Mouse (Mus musculus): ENCODE measurements around the gene Mios. TPM values are rescaled to one million over a fixed set of nuclear protein-coding genes. Genes with fewer than 3 reads are reported as not detected.

The Mios gene
- polyA plus RNA-seq (2016; fragmentation: Nextera tagmentation; extraction: Ambion mirVana): 26.8 and 28.6 TPM in 2 replicates

DNA sequence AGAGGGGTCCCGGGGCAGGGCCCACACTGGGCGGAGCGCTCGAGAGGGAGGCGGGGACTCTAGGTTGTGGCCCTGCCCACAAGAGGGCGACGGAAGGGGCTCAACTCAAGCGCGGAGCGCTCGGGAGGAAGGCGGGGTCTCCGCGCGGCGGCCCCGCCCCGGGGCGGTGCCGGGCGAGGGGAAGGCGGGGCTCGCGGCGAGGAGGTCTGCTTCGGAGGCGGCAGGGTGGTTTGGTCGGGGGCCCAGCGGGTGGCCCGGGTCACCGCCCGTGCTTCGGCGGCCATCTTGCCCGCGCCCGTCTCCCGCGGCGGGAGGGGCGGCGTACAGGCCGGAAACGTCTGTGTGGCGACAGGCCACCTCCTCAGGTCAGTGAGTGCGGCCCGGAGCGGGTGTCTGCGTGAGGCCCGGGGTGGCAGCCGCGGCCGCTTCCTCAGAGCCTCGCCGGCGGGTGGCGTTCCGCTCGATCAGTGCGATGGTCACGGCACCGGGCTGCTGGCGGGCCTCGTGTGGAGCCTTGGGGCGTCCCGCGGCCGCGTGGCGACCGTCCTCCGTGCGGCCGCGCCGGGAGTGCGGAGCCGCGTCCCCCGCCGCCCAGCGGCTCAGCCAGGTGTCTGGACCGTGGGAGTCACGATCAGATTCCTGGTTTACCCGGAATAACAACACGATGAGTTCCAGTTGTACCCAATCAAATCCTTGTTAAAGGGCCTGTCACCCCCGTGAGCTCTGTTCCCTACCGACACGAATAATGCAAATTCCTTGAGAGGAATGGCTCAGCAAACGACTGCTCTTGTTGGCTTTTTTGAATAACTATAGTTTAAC lies at the start of gene Mios:
Gene Mios, plus strand, starts transcription at position 176 of the 819 bp plus-strand sequence.
- Histone ChIP-seq H3K4me1 (peaks cover 9% of the 10 kb centered on the region), H3K36me3 (replicated peaks) (peaks cover 16% of the 10 kb centered on the region), H3K4me3 (peak within 1 kb of the TSS; percentile 78), H3K27me3 (replicated peaks; ENCODE audit: low read depth, poor library complexity, severe bottlenecking) (no peaks in the 10 kb centered on the region), H3K9me3 (no peaks in the 10 kb centered on the region), H3K27ac (replicated peaks) (peak within 1 kb of the TSS; percentile 97)
- peak; percentile 97 for DNase-seq (ENCODE audit: low spot score)
- under 1% methylated on average over 90 of the region's 90 CpGs for WGBS

DNA sequence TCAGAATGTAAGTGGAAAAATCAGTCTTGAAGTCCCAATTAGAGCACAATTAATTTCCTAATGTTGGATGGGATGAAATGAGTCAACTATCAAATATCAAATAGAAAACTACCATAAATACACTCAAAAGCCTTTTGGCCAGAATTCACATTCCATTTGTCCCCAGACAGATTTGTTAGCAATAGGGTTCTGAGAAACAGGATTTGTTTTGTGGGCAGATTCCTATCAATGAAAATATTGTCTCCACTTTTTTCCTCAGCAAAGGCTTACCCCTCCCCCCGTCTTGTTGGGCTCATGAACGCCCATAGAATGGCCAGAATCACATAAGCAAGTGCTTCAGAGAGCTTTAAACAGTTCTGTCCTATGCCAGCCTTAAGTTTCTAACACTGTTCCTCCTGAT lies 49.0 kb upstream of the Mios start:
- H3K4me1 ChIP-seq: peaks cover 9% of the 10 kb centered on the region; the same call in 1 of the 2 replicates
- no peaks in the 10 kb centered on the region for H3K9me3 ChIP-seq
- WGBS: 62% methylated on average over 2 of the region's 2 CpGs
- H3K27ac ChIP-seq (replicated peaks): no peak overlapping the region
- no peaks in the 10 kb centered on the region for H3K36me3 ChIP-seq (replicated peaks)
- DNase-seq (ENCODE audit: low spot score): no peak
- H3K4me3 ChIP-seq: no peak overlapping the region
- H3K27me3 ChIP-seq (replicated peaks; ENCODE audit: low read depth, poor library complexity, severe bottlenecking): no peaks in the 10 kb centered on the region

DNA sequence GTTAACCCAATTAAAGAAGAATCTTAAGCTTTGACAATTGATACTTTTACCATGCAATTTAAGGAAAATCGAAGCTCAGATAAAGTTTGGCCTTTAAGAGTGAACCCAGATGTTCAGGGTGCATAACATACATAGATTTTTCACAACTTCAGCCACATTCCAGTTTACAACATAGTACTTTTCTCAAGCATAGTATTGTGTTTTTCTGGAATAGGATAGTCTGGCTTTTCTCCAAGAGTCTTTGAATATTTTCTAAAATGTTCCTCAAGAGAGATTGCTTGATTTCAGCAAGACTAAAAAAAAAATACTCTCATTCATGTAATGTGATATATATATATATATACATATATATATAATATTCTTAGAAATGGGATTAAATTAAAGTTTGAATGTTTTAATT lies 44.3 kb upstream of the Mios start:
- Histone ChIP-seq H3K4me1 (0 out of 2 replicates have a peak, but pooled peaks cover 3% of the 10 kb centered on the region), H3K4me3 (no peak overlapping the region), H3K36me3 (replicated peaks) (no peaks in the 10 kb centered on the region), H3K9me3 (no peaks in the 10 kb centered on the region), H3K27ac (replicated peaks) (no peak overlapping the region), H3K27me3 (replicated peaks; ENCODE audit: low read depth, poor library complexity, severe bottlenecking) (no peaks in the 10 kb centered on the region)
- DNase-seq (ENCODE audit: low spot score): no peak
- WGBS: 58% methylated on average over 1 of the region's 1 CpGs

DNA sequence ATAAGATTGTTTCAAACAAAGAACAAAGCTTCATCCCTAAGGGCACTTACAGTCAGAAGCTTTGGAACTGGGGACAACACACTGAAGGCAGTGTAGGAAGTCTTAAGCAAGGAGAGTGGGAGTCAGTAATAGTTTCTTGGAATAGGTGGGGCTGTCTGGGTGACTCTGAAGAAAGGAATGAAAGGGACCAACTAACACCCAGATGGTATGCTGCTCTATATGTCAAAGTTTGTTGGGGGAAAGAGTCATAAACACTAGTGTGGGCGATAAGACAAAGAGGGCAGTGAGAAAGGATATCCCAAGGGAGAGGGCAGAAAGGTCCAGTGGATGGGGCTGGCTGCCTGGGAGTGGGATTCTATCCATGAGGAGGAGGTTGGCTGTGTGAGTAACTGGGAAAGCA lies 36.9 kb upstream of the Mios start:
- H3K9me3 ChIP-seq: no peaks in the 10 kb centered on the region
- H3K36me3 ChIP-seq (replicated peaks): no peaks in the 10 kb centered on the region
- H3K4me3 ChIP-seq: no peak overlapping the region
- H3K4me1 ChIP-seq: 0 out of 2 replicates have a peak, but pooled peaks cover 8% of the 10 kb centered on the region
- no peaks in the 10 kb centered on the region for H3K27me3 ChIP-seq (replicated peaks; ENCODE audit: low read depth, poor library complexity, severe bottlenecking)
- DNase-seq (ENCODE audit: low spot score): no peak
- no peak overlapping the region for H3K27ac ChIP-seq (replicated peaks)
- WGBS: 50% methylated on average over 1 of the region's 1 CpGs

DNA sequence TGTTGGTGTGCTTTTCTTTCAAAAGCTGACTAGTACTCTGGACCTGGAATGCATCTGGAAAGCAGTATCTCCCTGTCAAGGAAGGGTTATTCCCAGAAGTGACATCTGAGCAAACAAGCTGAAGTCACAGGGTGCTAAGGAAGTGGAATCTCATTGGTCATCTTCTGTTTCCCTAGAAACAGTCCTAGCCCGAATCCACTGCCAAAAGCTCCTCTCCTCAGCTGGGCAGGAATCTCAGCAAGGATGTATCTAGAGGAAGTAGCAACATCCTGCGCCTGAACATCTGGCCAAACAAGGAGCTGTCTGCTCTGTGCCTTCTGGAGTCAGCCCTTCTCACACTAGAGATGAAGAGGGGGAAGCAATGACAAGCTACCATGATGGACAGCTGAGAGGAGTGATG lies 35.0 kb upstream of the Mios start:
- Histone ChIP-seq H3K9me3 (no peaks in the 10 kb centered on the region), H3K36me3 (replicated peaks) (no peaks in the 10 kb centered on the region), H3K4me3 (no peak overlapping the region), H3K27me3 (replicated peaks; ENCODE audit: low read depth, poor library complexity, severe bottlenecking) (no peaks in the 10 kb centered on the region), H3K4me1 (peaks cover 20% of the 10 kb centered on the region; the same call in 1 of the 2 replicates), H3K27ac (replicated peaks) (no peak overlapping the region)
- 38% methylated on average over 2 of the region's 2 CpGs for WGBS
- DNase-seq (ENCODE audit: low spot score): no peak

DNA sequence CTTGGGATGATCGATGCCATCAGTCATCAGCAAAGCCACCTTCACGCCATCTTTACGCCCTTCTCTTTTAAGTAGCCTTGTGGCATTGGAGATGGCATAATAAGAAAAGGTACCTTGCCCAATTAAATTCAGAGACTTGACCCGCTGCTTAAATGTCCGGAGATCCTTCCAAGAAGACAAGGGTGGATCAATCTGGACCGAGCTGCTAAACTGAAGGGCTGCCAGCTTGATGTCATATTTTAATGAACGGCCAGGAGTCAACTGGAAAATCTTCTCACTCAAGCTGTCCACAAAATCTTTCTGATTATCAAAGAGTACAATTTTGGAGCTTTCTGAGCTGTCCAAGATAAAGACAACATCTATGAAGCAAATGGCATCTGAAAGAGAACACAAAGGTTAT lies 33.7 kb upstream of the Mios start:
- no peaks in the 10 kb centered on the region for H3K9me3 ChIP-seq
- H3K36me3 ChIP-seq (replicated peaks): no peaks in the 10 kb centered on the region
- DNase-seq (ENCODE audit: low spot score): no peak
- H3K27ac ChIP-seq (replicated peaks): no peak overlapping the region
- H3K27me3 ChIP-seq (replicated peaks; ENCODE audit: low read depth, poor library complexity, severe bottlenecking): no peaks in the 10 kb centered on the region
- WGBS: 93% methylated on average over 7 of the region's 7 CpGs
- no peak overlapping the region for H3K4me3 ChIP-seq
- H3K4me1 ChIP-seq: peaks cover 16% of the 10 kb centered on the region; the same call in 1 of the 2 replicates

DNA sequence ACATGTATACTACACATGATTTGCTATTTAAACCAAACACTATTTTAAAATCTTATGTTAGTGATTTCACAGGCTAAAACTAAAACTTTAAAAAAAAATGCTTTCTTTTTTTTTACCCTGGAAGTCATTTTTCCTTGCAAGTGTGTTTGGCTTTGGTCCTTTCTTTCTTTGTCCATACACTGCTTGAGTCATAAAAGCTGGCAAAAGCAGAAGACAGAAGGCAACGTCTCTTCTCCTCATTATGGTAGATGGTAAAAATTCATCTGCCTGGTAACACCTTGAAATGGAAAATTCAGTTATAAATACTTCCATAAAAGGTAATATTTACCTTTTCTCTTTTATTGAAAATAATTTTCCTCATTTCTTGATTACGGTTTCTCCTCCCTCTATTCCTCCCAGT lies 32.9 kb upstream of the Mios start:
- Histone ChIP-seq H3K4me1 (peaks cover 16% of the 10 kb centered on the region; the same call in 1 of the 2 replicates), H3K9me3 (no peaks in the 10 kb centered on the region), H3K36me3 (replicated peaks) (no peaks in the 10 kb centered on the region), H3K27me3 (replicated peaks; ENCODE audit: low read depth, poor library complexity, severe bottlenecking) (no peaks in the 10 kb centered on the region), H3K27ac (replicated peaks) (no peak overlapping the region), H3K4me3 (no peak overlapping the region)
- WGBS: 90% methylated on average over 2 of the region's 2 CpGs
- DNase-seq (ENCODE audit: low spot score): no peak

DNA sequence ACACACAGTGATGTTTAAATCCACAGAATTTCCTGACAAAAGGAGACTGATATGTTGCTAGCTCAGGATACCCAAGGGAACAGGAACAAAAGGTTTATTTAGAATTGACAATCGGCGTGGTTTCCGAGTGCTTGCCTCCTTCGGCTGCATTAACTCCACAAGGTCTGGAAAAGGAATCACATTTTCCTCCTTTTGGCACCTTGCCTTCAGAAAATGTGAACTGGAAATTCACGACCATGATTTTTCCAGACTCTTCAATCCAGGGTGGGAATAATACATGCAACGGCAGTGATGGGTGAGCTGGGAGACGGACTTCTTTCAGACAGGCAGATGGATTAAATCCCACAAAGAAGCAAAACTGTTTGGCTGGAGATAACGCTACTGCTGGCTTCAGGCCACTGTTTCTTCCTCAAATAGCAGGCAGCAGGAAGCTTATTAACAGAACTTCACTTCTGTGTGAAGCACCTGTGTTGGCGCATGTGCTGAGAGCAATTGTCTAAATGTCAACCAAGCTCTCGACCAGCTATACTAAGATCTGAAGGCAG lies 30.6 kb upstream of the Mios start:
- Histone ChIP-seq H3K36me3 (replicated peaks) (no peaks in the 10 kb centered on the region), H3K9me3 (no peaks in the 10 kb centered on the region), H3K4me3 (no peak overlapping the region), H3K27me3 (replicated peaks; ENCODE audit: low read depth, poor library complexity, severe bottlenecking) (no peaks in the 10 kb centered on the region), H3K4me1 (peaks cover 16% of the 10 kb centered on the region; the same call in 1 of the 2 replicates), H3K27ac (replicated peaks) (peak overlapping the region; percentile 0; the same call in 1 of the 2 replicates)
- DNase-seq (ENCODE audit: low spot score): no peak
- 33% methylated on average over 10 of the region's 10 CpGs for WGBS

DNA sequence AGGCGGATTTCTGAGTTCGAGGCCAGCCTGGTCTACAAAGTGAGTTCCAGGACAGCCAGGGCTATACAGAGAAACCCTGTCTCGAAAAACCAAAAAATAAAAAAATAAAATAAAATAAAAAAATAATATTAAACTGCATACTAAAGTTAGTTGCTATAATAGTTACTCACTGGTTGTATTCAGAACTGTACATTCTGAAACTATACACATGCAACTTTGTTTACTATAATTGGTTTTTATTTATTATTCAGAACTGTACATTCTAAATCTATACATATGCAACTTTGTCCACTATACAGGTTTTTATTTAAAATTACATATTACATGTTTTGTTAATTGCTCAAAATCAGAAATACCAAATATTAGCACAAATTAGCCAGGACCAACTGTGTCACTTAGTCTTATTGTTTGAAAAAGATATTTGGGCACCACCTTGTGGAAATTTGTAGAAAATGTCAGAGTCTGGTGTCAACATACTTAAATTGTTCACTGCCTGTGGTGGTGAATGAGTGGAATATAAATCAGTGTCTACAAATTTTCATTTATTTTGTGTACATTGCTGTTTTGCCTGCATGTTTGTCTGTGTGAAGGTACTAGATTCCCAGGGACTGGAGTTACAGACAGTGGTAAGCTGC lies 20.3 kb upstream of the Mios start:
- no peaks in the 10 kb centered on the region for H3K36me3 ChIP-seq (replicated peaks)
- WGBS: 94% methylated on average over 3 of the region's 3 CpGs
- no peaks in the 10 kb centered on the region for H3K9me3 ChIP-seq
- no peaks in the 10 kb centered on the region for H3K27me3 ChIP-seq (replicated peaks; ENCODE audit: low read depth, poor library complexity, severe bottlenecking)
- H3K4me1 ChIP-seq: no peaks in the 10 kb centered on the region
- H3K4me3 ChIP-seq: no peak overlapping the region
- no peak for DNase-seq (ENCODE audit: low spot score)
- no peak overlapping the region for H3K27ac ChIP-seq (replicated peaks)

DNA sequence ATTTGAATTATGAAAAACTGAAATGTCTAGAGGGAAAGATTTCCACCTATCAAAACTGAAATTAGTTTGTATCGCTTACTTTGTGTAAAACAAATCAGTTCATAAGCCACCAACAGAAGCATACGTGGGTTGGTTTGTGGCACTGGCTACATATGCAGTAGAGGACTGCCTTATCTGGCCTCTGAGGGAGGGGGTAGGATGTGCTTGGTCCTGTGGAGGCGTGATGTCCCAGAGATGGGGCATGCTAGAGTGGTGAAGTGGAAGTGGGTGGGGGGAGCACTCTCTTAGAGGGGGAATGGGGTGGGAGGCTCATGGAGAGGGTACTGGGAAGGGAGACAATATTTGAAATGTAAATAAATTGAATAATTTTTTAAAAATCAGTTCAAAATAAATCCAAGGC lies 19.1 kb upstream of the Mios start:
- no peaks in the 10 kb centered on the region for H3K4me1 ChIP-seq
- H3K4me3 ChIP-seq: no peak overlapping the region
- H3K9me3 ChIP-seq: no peaks in the 10 kb centered on the region
- H3K27ac ChIP-seq (replicated peaks): no peak overlapping the region
- H3K27me3 ChIP-seq (replicated peaks; ENCODE audit: low read depth, poor library complexity, severe bottlenecking): no peaks in the 10 kb centered on the region
- H3K36me3 ChIP-seq (replicated peaks): no peaks in the 10 kb centered on the region
- 77% methylated on average over 3 of the region's 3 CpGs for WGBS
- no peak for DNase-seq (ENCODE audit: low spot score)

DNA sequence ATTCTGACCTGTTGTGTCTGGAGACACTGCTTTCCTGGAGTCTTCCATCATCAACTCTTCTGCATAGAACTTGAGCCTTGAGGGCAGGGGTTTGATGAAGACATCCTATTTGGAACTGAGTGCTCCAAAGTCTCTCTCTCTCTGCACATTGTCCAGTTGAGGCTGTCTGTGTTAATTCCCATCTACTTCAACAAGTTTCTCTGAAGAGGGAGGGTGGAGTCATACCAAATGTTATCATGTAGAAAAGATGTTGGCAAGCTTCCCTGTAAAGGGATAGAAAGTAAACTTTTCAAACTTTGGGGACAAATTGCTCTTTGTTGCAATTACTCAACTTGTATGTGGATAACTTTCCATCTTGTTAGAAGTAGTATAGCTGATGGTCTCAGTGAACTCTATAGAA lies 16.5 kb upstream of the Mios start, which contains the start of gene Col28a1:
Gene Col28a1, minus strand, starts transcription at position 101 of the 400 bp plus-strand sequence.
- Histone ChIP-seq H3K27me3 (replicated peaks; ENCODE audit: low read depth, poor library complexity, severe bottlenecking) (no peaks in the 10 kb centered on the region), H3K4me1 (no peaks in the 10 kb centered on the region), H3K27ac (replicated peaks) (no peak within 1 kb of the TSS), H3K4me3 (no peak within 1 kb of the TSS), H3K36me3 (replicated peaks) (no peaks in the 10 kb centered on the region), H3K9me3 (peaks cover 10% of the 10 kb centered on the region)
- no peak for DNase-seq (ENCODE audit: low spot score)

DNA sequence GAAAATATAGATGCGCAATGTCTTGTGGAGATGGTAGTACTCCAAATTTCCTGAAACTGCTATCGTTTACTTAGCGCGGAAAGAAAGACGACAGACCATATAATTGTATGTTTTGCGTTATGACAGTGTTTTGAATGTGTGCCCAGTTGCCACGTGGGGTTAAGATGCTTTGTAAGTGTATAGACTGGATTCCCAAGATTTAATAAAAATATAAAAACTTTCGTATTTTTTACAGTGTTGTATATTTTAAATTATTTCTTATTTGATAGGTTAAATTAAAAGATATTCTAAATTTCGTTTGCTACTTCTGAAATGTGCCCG lies 804 bp downstream of the Mios start:
- H3K4me1 ChIP-seq: peaks cover 9% of the 10 kb centered on the region
- no peaks in the 10 kb centered on the region for H3K27me3 ChIP-seq (replicated peaks; ENCODE audit: low read depth, poor library complexity, severe bottlenecking)
- H3K4me3 ChIP-seq: peak overlapping the region; percentile 78
- WGBS: 14% methylated on average over 10 of the region's 10 CpGs
- DNase-seq (ENCODE audit: low spot score): no peak
- no peaks in the 10 kb centered on the region for H3K9me3 ChIP-seq
- peaks cover 22% of the 10 kb centered on the region for H3K36me3 ChIP-seq (replicated peaks)
- H3K27ac ChIP-seq (replicated peaks): peak overlapping the region; percentile 97

DNA sequence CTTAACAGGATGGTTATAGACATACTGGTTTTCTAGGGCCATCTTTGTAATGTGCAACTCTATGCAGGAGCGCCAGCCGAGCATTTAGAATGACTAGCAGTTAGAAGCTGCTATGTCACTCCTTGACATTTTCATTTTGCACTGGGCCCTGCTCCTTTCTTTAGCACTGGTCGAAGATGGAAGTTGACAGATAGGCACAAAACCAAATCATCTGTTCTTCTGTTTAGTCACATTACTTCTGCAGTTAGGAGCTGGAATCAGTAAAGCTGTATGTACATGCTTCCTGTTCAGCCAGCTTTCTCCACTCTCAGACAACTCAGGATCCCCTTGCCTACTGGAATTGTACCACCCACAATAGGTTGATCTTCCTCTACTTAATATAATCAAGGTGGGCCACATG lies 1.6 kb downstream of the Mios start:
- Histone ChIP-seq H3K4me1 (peaks cover 9% of the 10 kb centered on the region), H3K9me3 (no peaks in the 10 kb centered on the region), H3K27ac (replicated peaks) (no peak overlapping the region), H3K4me3 (peak overlapping the region; percentile 78), H3K27me3 (replicated peaks; ENCODE audit: low read depth, poor library complexity, severe bottlenecking) (no peaks in the 10 kb centered on the region), H3K36me3 (replicated peaks) (peaks cover 30% of the 10 kb centered on the region)
- WGBS: 91% methylated on average over 3 of the region's 3 CpGs
- no peak for DNase-seq (ENCODE audit: low spot score)

Measured in embryonic facial prominence, embryonic 10.5 days (tissue).